Mouse (Mus musculus): Measurements from ENCODE around the gene Cel. TPM values are rescaled to one million over a fixed set of nuclear protein-coding genes. Genes with fewer than 3 reads are reported as not detected.

The Cel gene
- polyA plus RNA-seq, 1 experiment from 2014 or later = 383 TPM

DNA sequence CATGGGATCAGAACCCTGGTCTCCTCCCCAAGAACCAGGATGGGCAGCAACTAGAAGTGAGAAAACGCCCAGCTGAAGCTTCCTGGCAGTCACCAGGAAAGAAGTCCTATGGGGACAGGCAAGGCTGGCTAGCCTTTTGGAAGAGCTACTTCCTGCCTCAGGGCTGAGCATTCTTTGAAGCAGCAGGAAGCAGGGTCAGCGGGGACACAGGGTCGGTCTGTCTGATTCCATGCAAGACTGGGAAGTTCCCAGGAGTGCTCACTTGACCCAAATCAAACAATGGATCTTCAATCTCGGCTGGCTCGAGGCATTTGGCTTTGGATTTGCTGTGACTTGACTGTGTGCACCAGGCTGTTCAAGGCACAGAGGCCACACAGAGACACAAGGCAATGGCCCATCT is 3.3 kb upstream of the Cel start:
- no peak overlapping the region for H3K4me2 ChIP-seq (ENCODE audit: low read depth, low read length)
- H3K4me3 ChIP-seq (ENCODE audit: low read length) = no peak overlapping the region
- 0 out of 2 replicates have a peak overlapping the region, but pooled peaks have one; percentile 8 for H3K27ac ChIP-seq (ENCODE audit: low read length)
- H3K9me3 ChIP-seq (ENCODE audit: control insufficient read depth, low read length) = no peaks in the 10 kb centered on the region
- peaks cover 8% of the 10 kb centered on the region for H3K36me3 ChIP-seq (ENCODE audit: control insufficient read depth, insufficient read depth, low read length)
- WGBS = 72% methylated on average over 5 of the region's 5 CpGs
- no peak for ATAC-seq
- no peaks in the 10 kb centered on the region for H3K27me3 ChIP-seq (replicated peaks; ENCODE audit: control insufficient read depth, insufficient read depth, low read length)
- no peak overlapping the region for H3K9ac ChIP-seq (ENCODE audit: low read depth, low read length)
- H3K4me1 ChIP-seq (ENCODE audit: control insufficient read depth, insufficient read depth, low read length) = no peaks in the 10 kb centered on the region

DNA sequence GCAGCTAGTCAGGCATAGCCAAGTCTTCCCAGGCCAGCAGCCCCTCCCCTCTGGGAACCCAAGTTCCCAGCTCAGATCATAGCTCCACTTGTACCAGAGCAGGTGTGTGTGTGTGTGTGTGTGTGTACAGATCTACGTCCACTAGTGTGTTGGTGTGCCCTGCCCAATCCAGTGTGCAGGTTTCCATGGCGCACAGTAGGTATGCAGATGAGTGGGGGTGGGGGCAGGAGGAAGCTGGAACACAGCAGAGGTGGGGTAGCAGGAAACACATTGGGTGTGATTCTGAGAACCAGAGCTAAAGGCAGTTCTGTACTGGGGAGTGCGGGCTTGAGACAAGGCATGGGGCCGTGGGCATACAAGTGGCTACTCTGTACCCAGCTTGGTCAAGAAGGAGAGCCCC is 1.2 kb upstream of the Cel start:
- H3K4me1 ChIP-seq (ENCODE audit: control insufficient read depth, insufficient read depth, low read length) = no peaks in the 10 kb centered on the region
- 88% methylated on average over 4 of the region's 4 CpGs for WGBS

GRCm38 (mm10) chr2:28563830-28564229 is 627 bp upstream of the Cel start:
- ATAC-seq = no peak
- Histone ChIP-seq H3K4me3 (ENCODE audit: low read length) (no peak overlapping the region), H3K27me3 (replicated peaks; ENCODE audit: control insufficient read depth, insufficient read depth, low read length) (no peaks in the 10 kb centered on the region), H3K27ac (ENCODE audit: low read length) (no peak overlapping the region), H3K4me1 (ENCODE audit: control insufficient read depth, insufficient read depth, low read length) (no peaks in the 10 kb centered on the region), H3K9ac (ENCODE audit: low read depth, low read length) (no peak overlapping the region), H3K36me3 (ENCODE audit: control insufficient read depth, insufficient read depth, low read length) (no peaks in the 10 kb centered on the region), H3K9me3 (ENCODE audit: control insufficient read depth, low read length) (no peaks in the 10 kb centered on the region), H3K4me2 (ENCODE audit: low read depth, low read length) (no peak overlapping the region)

More for the DNA sequence above, 1.2 kb upstream of the Cel start:
- Histone ChIP-seq H3K27ac (ENCODE audit: low read length) (no peak overlapping the region), H3K9me3 (ENCODE audit: control insufficient read depth, low read length) (no peaks in the 10 kb centered on the region), H3K4me2 (ENCODE audit: low read depth, low read length) (no peak overlapping the region), H3K4me3 (ENCODE audit: low read length) (no peak overlapping the region), H3K36me3 (ENCODE audit: control insufficient read depth, insufficient read depth, low read length) (0 out of 2 replicates have a peak, but pooled peaks cover 3% of the 10 kb centered on the region), H3K9ac (ENCODE audit: low read depth, low read length) (no peak overlapping the region), H3K27me3 (replicated peaks; ENCODE audit: control insufficient read depth, insufficient read depth, low read length) (no peaks in the 10 kb centered on the region)
- ATAC-seq = no peak

- Histone ChIP-seq H3K27ac (ENCODE audit: low read length) (no peak overlapping the region), H3K4me2 (ENCODE audit: low read depth, low read length) (no peak overlapping the region), H3K27me3 (replicated peaks; ENCODE audit: control insufficient read depth, insufficient read depth, low read length) (no peaks in the 10 kb centered on the region), H3K4me3 (ENCODE audit: low read length) (no peak overlapping the region), H3K36me3 (ENCODE audit: control insufficient read depth, insufficient read depth, low read length) (peaks cover 3% of the 10 kb centered on the region), H3K9me3 (ENCODE audit: control insufficient read depth, low read length) (no peaks in the 10 kb centered on the region), H3K9ac (ENCODE audit: low read depth, low read length) (no peak overlapping the region), H3K4me1 (ENCODE audit: control insufficient read depth, insufficient read depth, low read length) (no peaks in the 10 kb centered on the region)
- 79% methylated on average over 5 of the region's 5 CpGs for WGBS
- no peak for ATAC-seq
These were observed 5.8 kb downstream of the Cel start for GRCm38 (mm10) chr2:28557452-28557851.

- H3K27ac ChIP-seq (ENCODE audit: low read length) = no peak overlapping the region
- H3K36me3 ChIP-seq (ENCODE audit: control insufficient read depth, insufficient read depth, low read length) = peaks cover 20% of the 10 kb centered on the region
- no peak overlapping the region for H3K9ac ChIP-seq (ENCODE audit: low read depth, low read length)
- no peak overlapping the region for H3K4me3 ChIP-seq (ENCODE audit: low read length)
- no peaks in the 10 kb centered on the region for H3K9me3 ChIP-seq (ENCODE audit: control insufficient read depth, low read length)
- H3K4me1 ChIP-seq (ENCODE audit: control insufficient read depth, insufficient read depth, low read length) = no peaks in the 10 kb centered on the region
- H3K27me3 ChIP-seq (replicated peaks; ENCODE audit: control insufficient read depth, insufficient read depth, low read length) = no peaks in the 10 kb centered on the region
- no peak overlapping the region for H3K4me2 ChIP-seq (ENCODE audit: low read depth, low read length)
- no peak for ATAC-seq
- WGBS = 93% methylated on average over 5 of the region's 5 CpGs
These were observed 10.9 kb downstream of the Cel start for GRCm38 (mm10) chr2:28552301-28552700.

GRCm38 (mm10) chr2:28549157-28549556 is 14.0 kb downstream of the Cel start:
- no peak overlapping the region for H3K27ac ChIP-seq (ENCODE audit: low read length)
- H3K9me3 ChIP-seq (ENCODE audit: control insufficient read depth, low read length) = no peaks in the 10 kb centered on the region
- H3K27me3 ChIP-seq (replicated peaks; ENCODE audit: control insufficient read depth, insufficient read depth, low read length) = no peaks in the 10 kb centered on the region
- no peak overlapping the region for H3K4me2 ChIP-seq (ENCODE audit: low read depth, low read length)
- H3K4me3 ChIP-seq (ENCODE audit: low read length) = no peak overlapping the region
- H3K36me3 ChIP-seq (ENCODE audit: control insufficient read depth, insufficient read depth, low read length) = peaks cover 24% of the 10 kb centered on the region
- H3K9ac ChIP-seq (ENCODE audit: low read depth, low read length) = no peak overlapping the region
- WGBS = 90% methylated on average over 13 of the region's 13 CpGs
- H3K4me1 ChIP-seq (ENCODE audit: control insufficient read depth, insufficient read depth, low read length) = no peaks in the 10 kb centered on the region
- no peak for ATAC-seq

- H3K9me3 ChIP-seq (ENCODE audit: control insufficient read depth, low read length) = no peaks in the 10 kb centered on the region
- no peak overlapping the region for H3K4me3 ChIP-seq (ENCODE audit: low read length)
- WGBS = 52% methylated on average over 11 of the region's 11 CpGs
- ATAC-seq = peak; percentile 65
- no peak overlapping the region for H3K27ac ChIP-seq (ENCODE audit: low read length)
- H3K9ac ChIP-seq (ENCODE audit: low read depth, low read length) = no peak overlapping the region
- no peak overlapping the region for H3K4me2 ChIP-seq (ENCODE audit: low read depth, low read length)
- peaks cover 25% of the 10 kb centered on the region for H3K36me3 ChIP-seq (ENCODE audit: control insufficient read depth, insufficient read depth, low read length)
- no peaks in the 10 kb centered on the region for H3K4me1 ChIP-seq (ENCODE audit: control insufficient read depth, insufficient read depth, low read length)
- no peaks in the 10 kb centered on the region for H3K27me3 ChIP-seq (replicated peaks; ENCODE audit: control insufficient read depth, insufficient read depth, low read length)
These were observed 15.7 kb downstream of the Cel start for GRCm38 (mm10) chr2:28547237-28548172.

DNA sequence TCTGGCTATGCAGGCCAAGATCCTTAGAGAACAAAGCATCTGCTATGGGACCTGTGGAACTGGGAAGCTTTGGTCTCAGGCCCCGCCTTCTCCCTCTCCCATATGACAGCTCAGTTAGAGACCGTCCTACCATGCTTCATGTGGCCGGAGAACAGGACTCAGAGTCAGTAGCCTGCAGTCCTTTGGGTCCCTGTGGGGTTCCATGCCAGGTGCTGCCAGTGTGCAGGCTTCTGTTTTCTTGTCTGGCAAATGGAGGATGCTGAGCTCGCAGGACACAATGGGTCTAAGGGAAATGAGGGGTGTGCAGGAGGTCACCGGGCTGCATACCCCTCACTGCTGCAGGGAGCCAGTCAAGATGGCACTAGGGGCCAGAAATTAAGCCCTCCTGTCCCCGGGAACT is 16.6 kb downstream of the Cel start:
- ATAC-seq = no peak
- Histone ChIP-seq H3K27ac (ENCODE audit: low read length) (no peak overlapping the region), H3K27me3 (replicated peaks; ENCODE audit: control insufficient read depth, insufficient read depth, low read length) (no peaks in the 10 kb centered on the region), H3K4me3 (ENCODE audit: low read length) (no peak overlapping the region), H3K36me3 (ENCODE audit: control insufficient read depth, insufficient read depth, low read length) (peaks cover 17% of the 10 kb centered on the region), H3K9me3 (ENCODE audit: control insufficient read depth, low read length) (no peaks in the 10 kb centered on the region), H3K4me2 (ENCODE audit: low read depth, low read length) (no peak overlapping the region), H3K9ac (ENCODE audit: low read depth, low read length) (no peak overlapping the region), H3K4me1 (ENCODE audit: control insufficient read depth, insufficient read depth, low read length) (no peaks in the 10 kb centered on the region; the same call in 1 of the 2 replicates)
- 78% methylated on average over 6 of the region's 6 CpGs for WGBS

DNA sequence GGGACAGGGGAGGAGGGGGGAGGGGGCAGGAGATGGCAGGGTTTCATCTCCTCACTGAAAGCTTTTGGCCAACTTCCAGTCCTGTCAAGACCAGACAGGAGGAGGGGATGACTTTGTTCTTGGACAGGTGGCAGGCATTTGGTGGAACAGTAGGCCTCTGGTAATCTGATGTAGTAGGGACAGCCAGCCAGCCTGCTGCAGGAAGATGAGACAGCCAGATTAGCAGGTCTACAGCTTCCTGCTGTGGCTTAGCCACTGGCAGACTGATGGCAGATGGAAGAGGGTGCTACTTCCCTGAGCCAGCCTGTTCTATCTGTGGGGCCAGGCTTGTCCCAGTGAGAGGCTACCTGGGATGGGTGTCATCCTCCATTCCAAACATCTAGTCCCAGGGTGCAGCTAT is 17.2 kb downstream of the Cel start:
- H3K27ac ChIP-seq (ENCODE audit: low read length) = no peak overlapping the region
- H3K27me3 ChIP-seq (replicated peaks; ENCODE audit: control insufficient read depth, insufficient read depth, low read length) = no peaks in the 10 kb centered on the region
- H3K4me3 ChIP-seq (ENCODE audit: low read length) = no peak overlapping the region
- H3K9me3 ChIP-seq (ENCODE audit: control insufficient read depth, low read length) = no peaks in the 10 kb centered on the region
- H3K4me2 ChIP-seq (ENCODE audit: low read depth, low read length) = no peak overlapping the region
- H3K4me1 ChIP-seq (ENCODE audit: control insufficient read depth, insufficient read depth, low read length) = peaks cover under 1% of the 10 kb centered on the region; the same call in 1 of the 2 replicates
- H3K36me3 ChIP-seq (ENCODE audit: control insufficient read depth, insufficient read depth, low read length) = peaks cover 17% of the 10 kb centered on the region
- H3K9ac ChIP-seq (ENCODE audit: low read depth, low read length) = peak overlapping the region; percentile 14; the same call in 1 of the 2 replicates
- ATAC-seq = no peak
